ENCODE assay signal across 17 mouse cellular contexts in genomic region chr10:120720981-120721380, GRCm38 (mm10).
A peak's percentile ranks its signal among the peaks of the same experiment; 100 is the strongest.
DNase-seq lines count a peak whose midpoint lies in the region; ATAC-seq and TF ChIP-seq lines count a peak whose summit lies in the region.
"Had no signal": no experiment of that assay in that cellular context is flagged by ENCODE, and none has a peak within 500 bp of the region (broad histone marks: within the 10 kb centered on the region; RNA-seq: fewer than 3 reads in every experiment).

No protein-coding gene starts in this region.

- no peak overlapping the region for H3K9ac ChIP-seq in forebrain, embryonic 15.5 days (replicated peaks)
- no peak overlapping the region for H3K9ac ChIP-seq in midbrain, embryonic 14.5 days (replicated peaks; ENCODE audit: low read length)
- H3K9ac ChIP-seq in midbrain, postnatal 0 days (replicated peaks; ENCODE audit: low read length, poor library complexity, severe bottlenecking), result no peak overlapping the region
- H3K9ac ChIP-seq in limb, embryonic 11.5 days (ENCODE audit: low read length), result no peak overlapping the region
- H3K9ac ChIP-seq in hindbrain, embryonic 14.5 days, result no peak overlapping the region
- no peak overlapping the region for H3K9ac ChIP-seq in hindbrain, embryonic 12.5 days
- H3K9ac ChIP-seq: midbrain, embryonic 12.5 days had no signal

- no peaks in the 10 kb centered on the region for H3K9me3 ChIP-seq in forebrain, embryonic 10.5 days
- no peaks in the 10 kb centered on the region for H3K9me3 ChIP-seq in forebrain, embryonic 15.5 days
- no peaks in the 10 kb centered on the region for H3K9me3 ChIP-seq in midbrain, embryonic 14.5 days (ENCODE audit: control insufficient read depth, low read length)
- no peaks in the 10 kb centered on the region for H3K9me3 ChIP-seq in midbrain, postnatal 0 days (ENCODE audit: low read length)
- H3K9me3 ChIP-seq in limb, embryonic 11.5 days (ENCODE audit: control insufficient read depth, low read length), result no peaks in the 10 kb centered on the region
- no peaks in the 10 kb centered on the region for H3K9me3 ChIP-seq in hindbrain, embryonic 14.5 days (ENCODE audit: control insufficient read depth, low read length)
- H3K9me3 ChIP-seq in hindbrain, embryonic 12.5 days (replicated peaks), result no peaks in the 10 kb centered on the region
- H3K9me3 ChIP-seq: heart, embryonic 13.5 days; midbrain, embryonic 12.5 days had no signal

- H3K4me3 ChIP-seq in forebrain, embryonic 10.5 days, result no peak overlapping the region
- no peak overlapping the region for H3K4me3 ChIP-seq in forebrain, embryonic 15.5 days
- no peak overlapping the region for H3K4me3 ChIP-seq in midbrain, embryonic 14.5 days (replicated peaks; ENCODE audit: low read depth, low read length)
- no peak overlapping the region for H3K4me3 ChIP-seq in midbrain, postnatal 0 days (ENCODE audit: low read depth, low read length)
- H3K4me3 ChIP-seq in limb, embryonic 11.5 days (ENCODE audit: low read depth, low read length), result no peak overlapping the region
- H3K4me3 ChIP-seq in hindbrain, embryonic 14.5 days (replicated peaks; ENCODE audit: low read length), result no peak overlapping the region
- H3K4me3 ChIP-seq in hindbrain, embryonic 12.5 days, result no peak overlapping the region
- H3K4me3 ChIP-seq: midbrain, embryonic 12.5 days had no signal

- ATAC-seq in forebrain, embryonic 15.5 days (replicated peaks), result no peak
- no peak for ATAC-seq in midbrain, embryonic 14.5 days (ENCODE audit: low FRiP score, low TSS enrichment)
- no peak for ATAC-seq in midbrain, postnatal 0 days (ENCODE audit: low FRiP score)
- no peak for ATAC-seq in limb, embryonic 11.5 days (ENCODE audit: insufficient number of reproducible peaks, low FRiP score, low TSS enrichment, low read depth)
- no peak for ATAC-seq in hindbrain, embryonic 14.5 days (ENCODE audit: low FRiP score)
- no peak for ATAC-seq in hindbrain, embryonic 12.5 days (ENCODE audit: low FRiP score)
- ATAC-seq: CD4-positive, CD25-positive, alpha-beta regulatory T cell, adult 4 months had no signal

- H3K4me1 ChIP-seq in forebrain, embryonic 10.5 days, result peaks cover 57% of the 10 kb centered on the region
- peaks cover 8% of the 10 kb centered on the region for H3K4me1 ChIP-seq in forebrain, embryonic 15.5 days
- peaks cover 10% of the 10 kb centered on the region for H3K4me1 ChIP-seq in midbrain, embryonic 14.5 days (ENCODE audit: control insufficient read depth, insufficient read depth, low read length)
- H3K4me1 ChIP-seq in midbrain, postnatal 0 days (ENCODE audit: insufficient read depth, low read length), result no peaks in the 10 kb centered on the region
- H3K4me1 ChIP-seq in limb, embryonic 11.5 days (ENCODE audit: control insufficient read depth, insufficient read depth, low read length), result peaks cover 51% of the 10 kb centered on the region
- peaks cover 6% of the 10 kb centered on the region for H3K4me1 ChIP-seq in hindbrain, embryonic 14.5 days (replicated peaks; ENCODE audit: control insufficient read depth, insufficient read depth, low read length)
- H3K4me1 ChIP-seq in hindbrain, embryonic 12.5 days, result peaks cover 23% of the 10 kb centered on the region

- TF ChIP-seq CTCF in midbrain, postnatal 0 days (IDR thresholded peaks at IDR 0.05), result no peak

- no peak overlapping the region for H3K4me2 ChIP-seq in forebrain, embryonic 15.5 days (replicated peaks)
- no peak overlapping the region for H3K4me2 ChIP-seq in midbrain, embryonic 14.5 days (ENCODE audit: low read length)
- no peak overlapping the region for H3K4me2 ChIP-seq in midbrain, postnatal 0 days (ENCODE audit: low read depth, low read length, poor library complexity, severe bottlenecking)
- no peak overlapping the region for H3K4me2 ChIP-seq in limb, embryonic 11.5 days (ENCODE audit: low read depth, severe bottlenecking)
- no peak overlapping the region for H3K4me2 ChIP-seq in hindbrain, embryonic 14.5 days (replicated peaks)
- H3K4me2 ChIP-seq in hindbrain, embryonic 12.5 days (replicated peaks), result no peak overlapping the region

- no peak for DNase-seq in forebrain, embryonic 10.5 days (ENCODE audit: extremely low spot score, low spot score)
- DNase-seq in midbrain, embryonic 14.5 days, result peak; percentile 6
- no peak for DNase-seq in midbrain, postnatal 0 days (ENCODE audit: low spot score)
- peak; percentile 55 for DNase-seq in limb, embryonic 11.5 days (ENCODE audit: low spot score)
- no peak for DNase-seq in hindbrain, embryonic 14.5 days (ENCODE audit: low spot score)
- DNase-seq in spleen, adult 18-20 months, result no peak
- DNase-seq: cerebellum, adult 8-10 months; heart, postnatal 36 days; kidney, adult 9 months; left cerebral cortex, postnatal 4 days; lung, postnatal 36 days had no signal

- H3K27me3 ChIP-seq in forebrain, embryonic 10.5 days (ENCODE audit: poor library complexity, severe bottlenecking), result peaks cover 45% of the 10 kb centered on the region
- H3K27me3 ChIP-seq in forebrain, embryonic 15.5 days, result peaks cover 10% of the 10 kb centered on the region; the same call in 1 of the 2 replicates
- peaks cover 35% of the 10 kb centered on the region for H3K27me3 ChIP-seq in midbrain, embryonic 14.5 days (ENCODE audit: control insufficient read depth, insufficient read depth, low read length)
- peaks cover 21% of the 10 kb centered on the region for H3K27me3 ChIP-seq in midbrain, postnatal 0 days (ENCODE audit: insufficient read depth, low read length)
- H3K27me3 ChIP-seq in limb, embryonic 11.5 days (ENCODE audit: control insufficient read depth, insufficient read depth, low read length), result no peaks in the 10 kb centered on the region
- H3K27me3 ChIP-seq in hindbrain, embryonic 14.5 days (ENCODE audit: control insufficient read depth, insufficient read depth, low read length), result peaks cover 34% of the 10 kb centered on the region
- peaks cover 38% of the 10 kb centered on the region for H3K27me3 ChIP-seq in hindbrain, embryonic 12.5 days

- H3K27ac ChIP-seq in forebrain, embryonic 10.5 days, result peak overlapping the region; percentile 77; the same call in 1 of the 2 replicates
- H3K27ac ChIP-seq in forebrain, embryonic 15.5 days (replicated peaks), result no peak overlapping the region
- no peak overlapping the region for H3K27ac ChIP-seq in midbrain, embryonic 14.5 days (replicated peaks; ENCODE audit: low read depth, low read length)
- H3K27ac ChIP-seq in midbrain, postnatal 0 days (ENCODE audit: low read depth, low read length), result no peak overlapping the region
- H3K27ac ChIP-seq in limb, embryonic 11.5 days (replicated peaks; ENCODE audit: low read depth, low read length), result peak overlapping the region; percentile 76
- H3K27ac ChIP-seq in hindbrain, embryonic 14.5 days, result no peak overlapping the region
- H3K27ac ChIP-seq in hindbrain, embryonic 12.5 days, result no peak overlapping the region
- H3K27ac ChIP-seq: heart, embryonic 13.5 days; midbrain, embryonic 12.5 days had no signal

- no peaks in the 10 kb centered on the region for H3K36me3 ChIP-seq in forebrain, embryonic 10.5 days (replicated peaks)
- no peaks in the 10 kb centered on the region for H3K36me3 ChIP-seq in forebrain, embryonic 15.5 days
- H3K36me3 ChIP-seq in midbrain, embryonic 14.5 days (ENCODE audit: control insufficient read depth, insufficient read depth, low read length), result no peaks in the 10 kb centered on the region
- no peaks in the 10 kb centered on the region for H3K36me3 ChIP-seq in midbrain, postnatal 0 days (ENCODE audit: insufficient read depth, low read length)
- no peaks in the 10 kb centered on the region for H3K36me3 ChIP-seq in limb, embryonic 11.5 days (ENCODE audit: control insufficient read depth, insufficient read depth, low read length)
- H3K36me3 ChIP-seq in hindbrain, embryonic 14.5 days (replicated peaks; ENCODE audit: control insufficient read depth, insufficient read depth), result no peaks in the 10 kb centered on the region
- no peaks in the 10 kb centered on the region for H3K36me3 ChIP-seq in hindbrain, embryonic 12.5 days
- H3K36me3 ChIP-seq: G1E; heart, embryonic 13.5 days; midbrain, embryonic 12.5 days had no signal

- WGBS in forebrain, embryonic 10.5 days, result 20% methylated on average over 3 of the region's 3 CpGs
- WGBS in forebrain, embryonic 15.5 days, result 41% methylated on average over 3 of the region's 3 CpGs
- whole genome bisulfite sequencing in midbrain, embryonic 14.5 days, result 39% methylated on average over 3 of the region's 3 CpGs
- WGBS in midbrain, postnatal 0 days, result 53% methylated on average over 3 of the region's 3 CpGs
- 6% methylated on average over 3 of the region's 3 CpGs for WGBS in limb, embryonic 11.5 days
- 29% methylated on average over 3 of the region's 3 CpGs for WGBS in hindbrain, embryonic 14.5 days
- WGBS in hindbrain, embryonic 12.5 days, result 32% methylated on average over 3 of the region's 3 CpGs

Comparison
In these comparisons a context has a peak if more than half of its experiments do, and no peak if none do; other contexts are left out.
1. DNase-seq: peak in midbrain, embryonic 14.5 days (single experiment) and limb, embryonic 11.5 days (single experiment); none in forebrain, embryonic 10.5 days (single experiment), midbrain, postnatal 0 days (single experiment), hindbrain, embryonic 14.5 days (single experiment) and spleen, adult 18-20 months (0 of 2).
2. H3K27ac ChIP-seq: peak in forebrain, embryonic 10.5 days (single experiment) and limb, embryonic 11.5 days (single experiment); none in forebrain, embryonic 15.5 days (single experiment), midbrain, embryonic 14.5 days (single experiment), midbrain, postnatal 0 days (single experiment), hindbrain, embryonic 14.5 days (single experiment) and hindbrain, embryonic 12.5 days (single experiment).